Comparison of ENCODE assay signal across 10 mouse cellular contexts in the genomic region with DNA sequence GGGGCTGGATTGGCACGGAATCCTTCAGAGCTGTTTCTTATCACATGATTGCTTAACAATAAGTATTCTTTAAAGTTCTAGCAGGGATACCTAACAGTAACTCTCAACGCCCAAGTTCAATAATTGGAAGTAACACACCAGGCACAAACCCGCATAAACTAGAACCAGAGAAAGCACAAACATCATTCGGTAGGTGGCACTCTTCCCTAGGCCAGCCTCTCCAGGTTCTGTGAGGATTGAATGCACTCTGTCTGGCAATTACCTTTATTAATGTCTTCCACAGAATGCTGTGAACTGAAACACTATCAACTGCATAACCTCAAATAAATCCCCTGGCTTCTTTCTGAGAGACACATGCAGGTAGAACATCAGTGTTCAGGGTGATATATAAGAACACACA.
DNase-seq lines count a peak whose midpoint lies in the region; ATAC-seq and TF ChIP-seq lines count a peak whose summit lies in the region.
"Had no signal": no experiment of that assay in that cellular context is flagged by ENCODE, and none has a peak within 500 bp of the region (broad histone marks: within the 10 kb centered on the region; RNA-seq: fewer than 3 reads in every experiment).

No protein-coding gene starts in this region.

- H3K4me2 ChIP-seq in forebrain, embryonic 14.5 days (ENCODE audit: low read length): no peak overlapping the region
- H3K4me2 ChIP-seq in neural tube, embryonic 11.5 days (ENCODE audit: low read depth): no peak overlapping the region
- no peak overlapping the region for H3K4me2 ChIP-seq in neural tube, embryonic 15.5 days
- no peak overlapping the region for H3K4me2 ChIP-seq in kidney, postnatal 0 days (ENCODE audit: low read length)
- no peak overlapping the region for H3K4me2 ChIP-seq in intestine, embryonic 16.5 days (ENCODE audit: low read depth, low read length)
- H3K4me2 ChIP-seq: embryonic facial prominence, embryonic 12.5 days had no signal

- peak; percentile 63 for DNase-seq in forebrain, embryonic 14.5 days (ENCODE audit: low spot score)
- DNase-seq in forebrain, embryonic 10.5 days (ENCODE audit: extremely low spot score, low spot score): no peak
- peak; percentile 27 for DNase-seq in neural tube, embryonic 11.5 days (ENCODE audit: low spot score)
- DNase-seq in kidney, postnatal 0 days (ENCODE audit: low spot score): peak; percentile 10
- DNase-seq in retina, postnatal 7 days (ENCODE audit: low read depth, low spot score): peak; percentile 20
- DNase-seq in spleen, postnatal 36 days (ENCODE audit: low spot score in 2 of 2): no peak

- TF ChIP-seq CTCF in kidney, postnatal 0 days (IDR thresholded peaks at IDR 0.05; ENCODE audit: low read depth): peak; percentile 59

- no peaks in the 10 kb centered on the region for H3K36me3 ChIP-seq in forebrain, embryonic 14.5 days (ENCODE audit: control insufficient read depth, insufficient read depth, low read length)
- H3K36me3 ChIP-seq in forebrain, embryonic 10.5 days (replicated peaks): no peaks in the 10 kb centered on the region
- H3K36me3 ChIP-seq in neural tube, embryonic 11.5 days (ENCODE audit: control insufficient read depth, insufficient read depth, low read length): no peaks in the 10 kb centered on the region
- no peaks in the 10 kb centered on the region for H3K36me3 ChIP-seq in neural tube, embryonic 15.5 days
- no peaks in the 10 kb centered on the region for H3K36me3 ChIP-seq in kidney, postnatal 0 days (ENCODE audit: insufficient read depth, low read length)
- no peaks in the 10 kb centered on the region for H3K36me3 ChIP-seq in intestine, embryonic 16.5 days (ENCODE audit: control insufficient read depth, insufficient read depth, low read length)
- H3K36me3 ChIP-seq: embryonic facial prominence, embryonic 12.5 days had no signal

- no peak overlapping the region for H3K9ac ChIP-seq in forebrain, embryonic 14.5 days (ENCODE audit: low read length)
- no peak overlapping the region for H3K9ac ChIP-seq in neural tube, embryonic 11.5 days (ENCODE audit: low read length)
- no peak overlapping the region for H3K9ac ChIP-seq in neural tube, embryonic 15.5 days (replicated peaks)
- no peak overlapping the region for H3K9ac ChIP-seq in kidney, postnatal 0 days (ENCODE audit: low read depth, low read length)
- no peak overlapping the region for H3K9ac ChIP-seq in intestine, embryonic 16.5 days (ENCODE audit: low read depth, low read length)
- H3K9ac ChIP-seq: embryonic facial prominence, embryonic 12.5 days had no signal

- no peaks in the 10 kb centered on the region for H3K9me3 ChIP-seq in forebrain, embryonic 14.5 days (replicated peaks; ENCODE audit: control insufficient read depth, low read length)
- H3K9me3 ChIP-seq in forebrain, embryonic 10.5 days: no peaks in the 10 kb centered on the region
- H3K9me3 ChIP-seq in neural tube, embryonic 11.5 days (ENCODE audit: control insufficient read depth, low read length): no peaks in the 10 kb centered on the region
- H3K9me3 ChIP-seq in neural tube, embryonic 15.5 days (replicated peaks): no peaks in the 10 kb centered on the region
- no peaks in the 10 kb centered on the region for H3K9me3 ChIP-seq in kidney, postnatal 0 days (replicated peaks; ENCODE audit: low read length)
- H3K9me3 ChIP-seq in intestine, embryonic 16.5 days (ENCODE audit: control insufficient read depth, low read length): no peaks in the 10 kb centered on the region
- H3K9me3 ChIP-seq: embryonic facial prominence, embryonic 12.5 days had no signal

- ATAC-seq in forebrain, embryonic 14.5 days: peak; percentile 65; the same call in 1 of the 2 replicates
- no peak for ATAC-seq in neural tube, embryonic 11.5 days (ENCODE audit: insufficient read depth, low FRiP score, low TSS enrichment)
- ATAC-seq in neural tube, embryonic 15.5 days (ENCODE audit: low FRiP score): no peak
- no peak for ATAC-seq in kidney, postnatal 0 days (replicated peaks; ENCODE audit: low FRiP score, low read depth)
- no peak for ATAC-seq in intestine, embryonic 16.5 days

- H3K4me3 ChIP-seq in forebrain, embryonic 14.5 days (ENCODE audit: low read depth, low read length): no peak overlapping the region
- no peak overlapping the region for H3K4me3 ChIP-seq in forebrain, embryonic 10.5 days
- H3K4me3 ChIP-seq in neural tube, embryonic 11.5 days (ENCODE audit: low read depth, low read length): no peak overlapping the region
- H3K4me3 ChIP-seq in neural tube, embryonic 15.5 days (replicated peaks): no peak overlapping the region
- H3K4me3 ChIP-seq in kidney, postnatal 0 days (replicated peaks; ENCODE audit: low read depth, low read length): no peak overlapping the region
- no peak overlapping the region for H3K4me3 ChIP-seq in intestine, embryonic 16.5 days (ENCODE audit: low read length)
- H3K4me3 ChIP-seq: embryonic facial prominence, embryonic 12.5 days; myocyte had no signal

- H3K27me3 ChIP-seq in forebrain, embryonic 14.5 days (replicated peaks; ENCODE audit: control insufficient read depth, insufficient read depth, low read length): no peaks in the 10 kb centered on the region
- H3K27me3 ChIP-seq in forebrain, embryonic 10.5 days (ENCODE audit: poor library complexity, severe bottlenecking): no peaks in the 10 kb centered on the region
- H3K27me3 ChIP-seq in neural tube, embryonic 11.5 days (ENCODE audit: control insufficient read depth, insufficient read depth, low read length): no peaks in the 10 kb centered on the region
- no peaks in the 10 kb centered on the region for H3K27me3 ChIP-seq in neural tube, embryonic 15.5 days (replicated peaks)
- H3K27me3 ChIP-seq in kidney, postnatal 0 days (ENCODE audit: insufficient read depth, low read length): no peaks in the 10 kb centered on the region
- no peaks in the 10 kb centered on the region for H3K27me3 ChIP-seq in intestine, embryonic 16.5 days (replicated peaks; ENCODE audit: control insufficient read depth, insufficient read depth, low read length)
- H3K27me3 ChIP-seq: embryonic facial prominence, embryonic 12.5 days had no signal

- H3K27ac ChIP-seq in forebrain, embryonic 14.5 days (ENCODE audit: low read depth, low read length): no peak overlapping the region
- no peak overlapping the region for H3K27ac ChIP-seq in forebrain, embryonic 10.5 days
- H3K27ac ChIP-seq in neural tube, embryonic 11.5 days (ENCODE audit: low read depth, low read length): no peak overlapping the region
- H3K27ac ChIP-seq in neural tube, embryonic 15.5 days (replicated peaks): no peak overlapping the region
- H3K27ac ChIP-seq in kidney, postnatal 0 days: no peak overlapping the region
- H3K27ac ChIP-seq in intestine, embryonic 16.5 days (ENCODE audit: low read length): no peak overlapping the region
- H3K27ac ChIP-seq: embryonic facial prominence, embryonic 12.5 days had no signal

- H3K4me1 ChIP-seq in forebrain, embryonic 14.5 days (ENCODE audit: control insufficient read depth, insufficient read depth, low read length): no peaks in the 10 kb centered on the region; the same call in 1 of the 2 replicates
- H3K4me1 ChIP-seq in forebrain, embryonic 10.5 days: no peaks in the 10 kb centered on the region
- no peaks in the 10 kb centered on the region for H3K4me1 ChIP-seq in neural tube, embryonic 11.5 days (ENCODE audit: control insufficient read depth, insufficient read depth, low read length)
- peaks cover 7% of the 10 kb centered on the region for H3K4me1 ChIP-seq in neural tube, embryonic 15.5 days
- H3K4me1 ChIP-seq in kidney, postnatal 0 days (replicated peaks; ENCODE audit: insufficient read depth, low read length): no peaks in the 10 kb centered on the region
- no peaks in the 10 kb centered on the region for H3K4me1 ChIP-seq in intestine, embryonic 16.5 days (ENCODE audit: control insufficient read depth, insufficient read depth, low read length)
- H3K4me1 ChIP-seq: embryonic facial prominence, embryonic 12.5 days had no signal

- WGBS in forebrain, embryonic 14.5 days: 62% methylated on average over 4 of the region's 4 CpGs
- 53% methylated on average over 4 of the region's 4 CpGs for WGBS in forebrain, embryonic 10.5 days
- 68% methylated on average over 4 of the region's 4 CpGs for WGBS in neural tube, embryonic 11.5 days
- 65% methylated on average over 4 of the region's 4 CpGs for WGBS in neural tube, embryonic 15.5 days
- WGBS in kidney, postnatal 0 days: 66% methylated on average over 4 of the region's 4 CpGs
- whole genome bisulfite sequencing in intestine, embryonic 16.5 days: 57% methylated on average over 4 of the region's 4 CpGs

Comparison
In these comparisons a context has a peak if more than half of its experiments do, and no peak if none do; other contexts are left out.
1. DNase-seq: peak in forebrain, embryonic 14.5 days (single experiment), neural tube, embryonic 11.5 days (single experiment), kidney, postnatal 0 days (single experiment) and retina, postnatal 7 days (single experiment); none in forebrain, embryonic 10.5 days (single experiment) and spleen, postnatal 36 days (0 of 2).